Mouse (Mus musculus) kidney, adult 9 months (tissue): Measurements from ENCODE around the gene Rhobtb1.
A peak's percentile ranks its signal among the peaks of the same experiment; 100 is the strongest.

Experiments used
- DNase-seq: peaks from one replicate; pipeline ENCODE4 v3.0.0; 2022

Rhobtb1 gene

GRCm38 (mm10) chr10:69278764-69279606 is 127.8 kb downstream of the Rhobtb1 start:
- DNase-seq, result peak; percentile 60

- DNase-seq, result no peak
These were observed 128.4 kb downstream of the Rhobtb1 start for GRCm38 (mm10) chr10:69279607-69279978.

GRCm38 (mm10) chr10:69286939-69287338 is 135.7 kb downstream of the Rhobtb1 start:
- no peak for DNase-seq

- no peak for DNase-seq
These were observed 136.9 kb downstream of the Rhobtb1 start for GRCm38 (mm10) chr10:69288086-69288485.

- DNase-seq, result no peak
These were observed 137.5 kb downstream of the Rhobtb1 start for GRCm38 (mm10) chr10:69288720-69289119.

- DNase-seq, result no peak
These were observed 139.5 kb downstream of the Rhobtb1 start for GRCm38 (mm10) chr10:69290736-69291135.

- DNase-seq, result no peak
These were observed 144.7 kb downstream of the Rhobtb1 start for GRCm38 (mm10) chr10:69295919-69296318.

GRCm38 (mm10) chr10:69299985-69300384 is 148.8 kb downstream of the Rhobtb1 start:
- DNase-seq, result no peak

- DNase-seq, result no peak
These were observed 151.4 kb downstream of the Rhobtb1 start for GRCm38 (mm10) chr10:69302667-69303066.

GRCm38 (mm10) chr10:69304819-69305218 is 153.6 kb downstream of the Rhobtb1 start:
- no peak for DNase-seq

- DNase-seq, result peak; percentile 86
These were observed 154.4 kb downstream of the Rhobtb1 start for GRCm38 (mm10) chr10:69305600-69305999.

GRCm38 (mm10) chr10:69306205-69306604 is 155.0 kb downstream of the Rhobtb1 start:
- DNase-seq, result peak; percentile 60

GRCm38 (mm10) chr10:69307067-69307466 is 155.8 kb downstream of the Rhobtb1 start:
- peak; percentile 82 for DNase-seq

- DNase-seq, result no peak
These were observed 157.9 kb downstream of the Rhobtb1 start for GRCm38 (mm10) chr10:69309109-69309508.

GRCm38 (mm10) chr10:69311867-69312266 is 160.6 kb downstream of the Rhobtb1 start:
- no peak for DNase-seq

- no peak for DNase-seq
These were observed 162.7 kb downstream of the Rhobtb1 start for GRCm38 (mm10) chr10:69313944-69314343.

GRCm38 (mm10) chr10:69318514-69318913 is 167.3 kb downstream of the Rhobtb1 start:
- DNase-seq, result no peak

GRCm38 (mm10) chr10:69320667-69321518 is 169.7 kb downstream of the Rhobtb1 start:
- DNase-seq, result peak; percentile 89

GRCm38 (mm10) chr10:69321519-69322035 is 170.3 kb downstream of the Rhobtb1 start:
- peak; percentile 70 for DNase-seq

GRCm38 (mm10) chr10:69323986-69324385 is 172.8 kb downstream of the Rhobtb1 start:
- DNase-seq, result peak; percentile 24

- DNase-seq, result no peak
These were observed 173.6 kb downstream of the Rhobtb1 start for GRCm38 (mm10) chr10:69324816-69325215.

GRCm38 (mm10) chr10:69326433-69326832 is 175.2 kb downstream of the Rhobtb1 start:
- DNase-seq, result no peak

- DNase-seq, result no peak
These were observed 176.1 kb downstream of the Rhobtb1 start for GRCm38 (mm10) chr10:69327362-69327761.
